Mouse (Mus musculus): ENCODE results near the gene Myh7b.

DNA sequence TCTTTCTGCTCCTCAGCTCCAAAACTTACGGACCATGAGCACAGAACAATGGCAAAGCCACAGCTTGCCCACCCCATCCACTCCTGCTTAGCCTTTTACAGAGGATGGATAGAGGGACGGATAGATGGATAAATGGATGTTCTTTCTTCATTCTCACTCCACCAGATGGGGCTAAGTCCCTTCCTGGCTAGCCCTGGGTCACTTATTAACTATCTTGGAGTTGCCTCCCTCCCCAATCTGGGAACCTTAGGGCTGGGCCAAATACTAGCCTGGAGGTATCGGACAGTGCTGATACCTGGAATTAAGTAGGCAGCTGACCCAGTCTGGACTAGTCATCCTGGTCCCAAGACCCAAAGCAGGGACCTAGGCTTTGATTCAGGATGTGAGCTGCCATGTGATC, 7.3 kb upstream of the Myh7b start:
- no peak for TF ChIP-seq POLR2A (IDR thresholded peaks at IDR 0.05; ENCODE audit: low read depth, low read length)
- TF ChIP-seq CTCF (IDR thresholded peaks at IDR 0.05; ENCODE audit: extremely low read depth, insufficient read length, insufficient replicate concordance, low read depth, low read length): no peak

All from small intestine, adult 2 months (tissue).